ENCODE assay signal across 21 mouse cellular contexts in genomic region chr16:46605001-46605878, GRCm38 (mm10).
DNase-seq lines count a peak whose midpoint lies in the region; ATAC-seq and TF ChIP-seq lines count a peak whose summit lies in the region.
"Had no signal": no experiment of that assay in that cellular context is flagged by ENCODE, and none has a peak within 500 bp of the region (broad histone marks: within the 10 kb centered on the region; RNA-seq: fewer than 3 reads in every experiment).

No protein-coding gene starts in this region.

- no peak overlapping the region for H3K4me3 ChIP-seq in midbrain, embryonic 11.5 days (ENCODE audit: low read depth, low read length)
- H3K4me3 ChIP-seq in midbrain, postnatal 0 days (ENCODE audit: low read depth, low read length) = no peak overlapping the region
- no peak overlapping the region for H3K4me3 ChIP-seq in forebrain, embryonic 15.5 days
- H3K4me3 ChIP-seq in hindbrain, embryonic 12.5 days = no peak overlapping the region
- no peak overlapping the region for H3K4me3 ChIP-seq in midbrain, embryonic 14.5 days (replicated peaks; ENCODE audit: low read depth, low read length)
- H3K4me3 ChIP-seq: embryonic facial prominence, embryonic 13.5 days; heart, embryonic 13.5 days; left cerebral cortex, adult 2 months; limb, embryonic 12.5 days; megakaryocyte, embryonic 14.5 days had no signal

- H3K4me1 ChIP-seq in midbrain, embryonic 11.5 days (ENCODE audit: control insufficient read depth, insufficient read depth, low read length) = peaks cover 2% of the 10 kb centered on the region; the same call in 1 of the 2 replicates
- no peaks in the 10 kb centered on the region for H3K4me1 ChIP-seq in midbrain, postnatal 0 days (ENCODE audit: insufficient read depth, low read length)
- H3K4me1 ChIP-seq in forebrain, embryonic 15.5 days = 0 out of 2 replicates have a peak, but pooled peaks cover 4% of the 10 kb centered on the region
- 0 out of 2 replicates have a peak, but pooled peaks cover 3% of the 10 kb centered on the region for H3K4me1 ChIP-seq in hindbrain, embryonic 12.5 days
- H3K4me1 ChIP-seq in midbrain, embryonic 14.5 days (ENCODE audit: control insufficient read depth, insufficient read depth, low read length) = no peaks in the 10 kb centered on the region
- H3K4me1 ChIP-seq: embryonic facial prominence, embryonic 13.5 days; heart, embryonic 13.5 days; limb, embryonic 12.5 days; megakaryocyte, embryonic 14.5 days had no signal

- no peak overlapping the region for H3K4me2 ChIP-seq in midbrain, embryonic 11.5 days
- no peak overlapping the region for H3K4me2 ChIP-seq in midbrain, postnatal 0 days (ENCODE audit: low read depth, low read length, poor library complexity, severe bottlenecking)
- H3K4me2 ChIP-seq in forebrain, embryonic 15.5 days (replicated peaks) = no peak overlapping the region
- H3K4me2 ChIP-seq in hindbrain, embryonic 12.5 days (replicated peaks) = no peak overlapping the region
- H3K4me2 ChIP-seq in midbrain, embryonic 14.5 days (ENCODE audit: low read length) = 0 out of 2 replicates have a peak overlapping the region, but pooled peaks have one; percentile 13
- H3K4me2 ChIP-seq: embryonic facial prominence, embryonic 13.5 days; heart, embryonic 13.5 days; limb, embryonic 12.5 days had no signal

- no peak overlapping the region for H3K9ac ChIP-seq in midbrain, embryonic 11.5 days (ENCODE audit: low read length)
- H3K9ac ChIP-seq in midbrain, postnatal 0 days (replicated peaks; ENCODE audit: low read length, poor library complexity, severe bottlenecking) = no peak overlapping the region
- H3K9ac ChIP-seq in forebrain, embryonic 15.5 days (replicated peaks) = no peak overlapping the region
- H3K9ac ChIP-seq in hindbrain, embryonic 12.5 days = no peak overlapping the region
- no peak overlapping the region for H3K9ac ChIP-seq in midbrain, embryonic 14.5 days (replicated peaks; ENCODE audit: low read length)
- H3K9ac ChIP-seq: embryonic facial prominence, embryonic 13.5 days; heart, embryonic 13.5 days; limb, embryonic 12.5 days had no signal

- no peaks in the 10 kb centered on the region for H3K36me3 ChIP-seq in midbrain, embryonic 11.5 days (ENCODE audit: control insufficient read depth, insufficient read depth, low read length)
- no peaks in the 10 kb centered on the region for H3K36me3 ChIP-seq in midbrain, postnatal 0 days (ENCODE audit: insufficient read depth, low read length)
- H3K36me3 ChIP-seq in forebrain, embryonic 15.5 days = no peaks in the 10 kb centered on the region
- no peaks in the 10 kb centered on the region for H3K36me3 ChIP-seq in hindbrain, embryonic 12.5 days
- no peaks in the 10 kb centered on the region for H3K36me3 ChIP-seq in midbrain, embryonic 14.5 days (ENCODE audit: control insufficient read depth, insufficient read depth, low read length)
- H3K36me3 ChIP-seq: embryonic facial prominence, embryonic 13.5 days; heart, embryonic 13.5 days; limb, embryonic 12.5 days had no signal

- H3K9me3 ChIP-seq in midbrain, embryonic 11.5 days (ENCODE audit: control insufficient read depth, low read length) = no peaks in the 10 kb centered on the region
- no peaks in the 10 kb centered on the region for H3K9me3 ChIP-seq in midbrain, postnatal 0 days (ENCODE audit: low read length)
- H3K9me3 ChIP-seq in forebrain, embryonic 15.5 days = no peaks in the 10 kb centered on the region
- H3K9me3 ChIP-seq in hindbrain, embryonic 12.5 days (replicated peaks) = no peaks in the 10 kb centered on the region
- no peaks in the 10 kb centered on the region for H3K9me3 ChIP-seq in midbrain, embryonic 14.5 days (ENCODE audit: control insufficient read depth, low read length)
- H3K9me3 ChIP-seq: embryonic facial prominence, embryonic 13.5 days; heart, embryonic 13.5 days; limb, embryonic 12.5 days had no signal

- no peak overlapping the region; the same call in 1 of the 2 replicates for H3K27ac ChIP-seq in midbrain, embryonic 11.5 days (ENCODE audit: low read depth, low read length)
- no peak overlapping the region for H3K27ac ChIP-seq in midbrain, postnatal 0 days (ENCODE audit: low read depth, low read length)
- H3K27ac ChIP-seq in forebrain, embryonic 15.5 days (replicated peaks) = no peak overlapping the region
- peak overlapping the region; percentile 48; the same call in 1 of the 2 replicates for H3K27ac ChIP-seq in hindbrain, embryonic 12.5 days
- H3K27ac ChIP-seq in midbrain, embryonic 14.5 days (replicated peaks; ENCODE audit: low read depth, low read length) = 0 out of 2 replicates have a peak overlapping the region, but pooled peaks have one; percentile 27
- H3K27ac ChIP-seq: embryonic facial prominence, embryonic 13.5 days; heart, embryonic 13.5 days; left cerebral cortex, adult 2 months; limb, embryonic 12.5 days had no signal

- 60% methylated on average over 11 of the region's 11 CpGs for WGBS in midbrain, embryonic 11.5 days
- 50% methylated on average over 11 of the region's 11 CpGs for WGBS in midbrain, postnatal 0 days
- 58% methylated on average over 11 of the region's 11 CpGs for WGBS in forebrain, embryonic 15.5 days
- WGBS in hindbrain, embryonic 12.5 days = 45% methylated on average over 11 of the region's 11 CpGs
- WGBS in midbrain, embryonic 14.5 days = 48% methylated on average over 11 of the region's 11 CpGs

- no peak for TF ChIP-seq CTCF in midbrain, postnatal 0 days (IDR thresholded peaks at IDR 0.05)

- no peaks in the 10 kb centered on the region for H3K27me3 ChIP-seq in midbrain, embryonic 11.5 days (ENCODE audit: control insufficient read depth, insufficient read depth, low read length)
- no peaks in the 10 kb centered on the region for H3K27me3 ChIP-seq in midbrain, postnatal 0 days (ENCODE audit: insufficient read depth, low read length)
- H3K27me3 ChIP-seq in forebrain, embryonic 15.5 days = no peaks in the 10 kb centered on the region
- no peaks in the 10 kb centered on the region for H3K27me3 ChIP-seq in hindbrain, embryonic 12.5 days
- H3K27me3 ChIP-seq in midbrain, embryonic 14.5 days (ENCODE audit: control insufficient read depth, insufficient read depth, low read length) = no peaks in the 10 kb centered on the region
- H3K27me3 ChIP-seq: embryonic facial prominence, embryonic 13.5 days; heart, embryonic 13.5 days; limb, embryonic 12.5 days; megakaryocyte, embryonic 14.5 days had no signal

- DNase-seq in midbrain, embryonic 11.5 days (ENCODE audit: low spot score, missing footprints) = no peak
- DNase-seq in midbrain, postnatal 0 days (ENCODE audit: low spot score) = no peak
- peak; percentile 47 for DNase-seq in midbrain, embryonic 14.5 days
- DNase-seq in left cerebral cortex, adult 9 months (ENCODE audit: low spot score in 2 of 2) = no peak
- DNase-seq in adrenal gland, adult (ENCODE audit: inconsistent age in 2 of 2, low spot score in 1 of 2) = no peak
- DNase-seq: adrenal gland, adult 8-10 months; cerebellum, adult 11 months; cerebellum, postnatal 14 days; gastrocnemius, postnatal 14 days; heart, adult 18-20 months; kidney, adult 9 months; kidney, postnatal 25 days; lung, adult 18-20 months; lung, postnatal 14 days had no signal

- ATAC-seq in midbrain, embryonic 11.5 days (ENCODE audit: low FRiP score) = peak; percentile 66; the same call in 1 of the 2 replicates
- ATAC-seq in midbrain, postnatal 0 days (ENCODE audit: low FRiP score) = no peak
- ATAC-seq in forebrain, embryonic 15.5 days (replicated peaks) = peak; percentile 55
- peak; percentile 64 for ATAC-seq in hindbrain, embryonic 12.5 days (ENCODE audit: low FRiP score)
- ATAC-seq in midbrain, embryonic 14.5 days (ENCODE audit: low FRiP score, low TSS enrichment) = 0 out of 2 replicates have a peak, but pooled peaks have one; percentile 50

Comparison
In these comparisons a context has a peak if more than half of its experiments do, and no peak if none do; other contexts are left out.
1. H3K27ac ChIP-seq: peak in hindbrain, embryonic 12.5 days (single experiment) and midbrain, embryonic 14.5 days (single experiment); none in midbrain, embryonic 11.5 days (single experiment), midbrain, postnatal 0 days (single experiment) and forebrain, embryonic 15.5 days (single experiment).